ENCODE assay signal across 8 mouse cellular contexts in the genomic region with DNA sequence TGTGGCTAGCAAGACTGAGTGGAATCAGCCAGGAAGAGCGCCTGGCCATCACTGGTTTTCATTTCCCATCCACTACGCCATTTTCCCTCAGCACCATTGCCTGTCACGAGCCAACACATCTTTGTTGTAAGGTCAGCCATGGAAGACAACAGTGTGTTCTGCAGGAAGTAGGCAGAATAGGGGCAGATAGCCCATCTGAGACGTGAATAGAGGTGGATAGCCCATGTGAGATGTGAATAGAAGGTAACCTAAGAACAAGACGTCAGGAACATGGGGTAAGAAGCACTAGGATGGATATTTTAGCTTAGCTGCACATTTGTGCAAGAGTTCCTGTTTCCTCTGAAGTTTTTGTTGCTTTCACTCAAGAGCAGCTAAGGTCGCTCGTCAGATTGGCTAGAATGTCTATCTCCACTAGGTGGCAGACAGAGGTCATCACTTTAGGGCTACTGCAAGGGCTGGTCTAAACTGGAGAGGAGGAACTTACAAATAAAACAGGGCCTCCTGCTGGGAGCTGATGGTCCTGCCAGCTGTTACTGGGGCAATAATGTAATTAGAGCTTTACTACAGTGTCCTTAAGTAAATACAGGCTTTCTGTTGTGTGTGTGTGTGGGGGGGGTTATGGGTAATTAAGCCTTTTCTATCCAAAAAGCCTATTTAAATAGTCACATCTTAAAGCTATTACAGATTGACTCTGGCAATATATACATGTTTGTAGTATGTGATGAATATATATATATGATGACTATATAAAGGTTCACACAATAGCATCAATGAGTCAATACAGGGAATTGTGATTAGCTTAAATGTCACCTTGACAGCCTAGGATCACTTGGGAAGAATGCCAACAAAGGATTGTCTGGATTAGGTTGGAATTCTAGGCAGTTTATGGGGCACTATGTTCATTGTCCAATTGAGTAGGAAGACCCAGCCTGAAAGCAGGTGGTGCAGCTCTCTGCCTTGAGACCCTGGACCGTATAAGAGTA. TPM values are rescaled to one million over a fixed set of nuclear protein-coding genes. Genes with fewer than 3 reads are reported as not detected.
DNase-seq lines count a peak whose midpoint lies in the region; ATAC-seq and TF ChIP-seq lines count a peak whose summit lies in the region.

No protein-coding gene starts in this region.

- peaks cover 14% of the 10 kb centered on the region; the same call in 1 of the 2 replicates for H3K27me3 ChIP-seq in forebrain, embryonic 12.5 days
- no peaks in the 10 kb centered on the region for H3K27me3 ChIP-seq in lung, embryonic 14.5 days (ENCODE audit: insufficient read depth, low read length)

- TF ChIP-seq CTCF in layer of hippocampus, adult 2 months (conservative IDR thresholded peaks at IDR 0.05): peak; percentile 90
- peak; percentile 88 for TF ChIP-seq CTCF in lung, embryonic 14.5 days (IDR thresholded peaks at IDR 0.05; ENCODE audit: low read depth)

- no peaks in the 10 kb centered on the region for H3K9me3 ChIP-seq in forebrain, embryonic 12.5 days
- no peaks in the 10 kb centered on the region for H3K9me3 ChIP-seq in lung, embryonic 14.5 days (ENCODE audit: low read depth, low read length)

- H3K4me2 ChIP-seq in forebrain, embryonic 12.5 days: no peak overlapping the region
- no peak overlapping the region for H3K4me2 ChIP-seq in lung, embryonic 14.5 days

- peak; percentile 89 for DNase-seq in ES-CJ7 (ENCODE audit: low read depth, low spot score)
- DNase-seq in brain, embryonic 18.5 days (ENCODE audit: low read depth, low spot score): peak; percentile 14
- peak; percentile 61 to 66 for DNase-seq in layer of hippocampus, adult 2 months (ENCODE audit: low spot score in 2 of 2)
- DNase-seq in lung, embryonic 14.5 days: peak; percentile 91
- peak; percentile 68 for DNase-seq in thymus, postnatal 25 days

- H3K9ac ChIP-seq in forebrain, embryonic 12.5 days: no peak overlapping the region
- H3K9ac ChIP-seq in lung, embryonic 14.5 days: no peak overlapping the region

- peak; percentile 81 for ATAC-seq in forebrain, embryonic 12.5 days (ENCODE audit: low FRiP score)
- ATAC-seq in hematopoietic stem cell, adult 5-6 weeks (replicated peaks in 1 of 2; ENCODE audit: insufficient read depth in 1 of 2, low FRiP score in 2 of 2, low TSS enrichment in 1 of 2, low read depth in 1 of 2, poor library complexity in 2 of 2, severe bottlenecking in 2 of 2): peak; percentile 98 to 100
- peak; percentile 92 for ATAC-seq in lung, embryonic 14.5 days (ENCODE audit: insufficient read depth)
- ATAC-seq in neutrophil, adult 5-6 weeks (ENCODE audit: extremely low read depth, insufficient number of reproducible peaks, low FRiP score, poor library complexity, severe bottlenecking): peak; percentile 99

- WGBS in forebrain, embryonic 12.5 days: 39% methylated on average over 8 of the region's 8 CpGs
- 39% methylated on average over 8 of the region's 8 CpGs for WGBS in lung, embryonic 14.5 days

- H3K4me3 ChIP-seq in forebrain, embryonic 12.5 days (replicated peaks): no peak overlapping the region
- H3K4me3 ChIP-seq in layer of hippocampus, adult 2 months: no peak overlapping the region
- no peak overlapping the region for H3K4me3 ChIP-seq in lung, embryonic 14.5 days (ENCODE audit: low read depth, low read length)

- H3K27ac ChIP-seq in forebrain, embryonic 12.5 days: no peak overlapping the region
- H3K27ac ChIP-seq in layer of hippocampus, adult 2 months: no peak overlapping the region
- no peak overlapping the region for H3K27ac ChIP-seq in lung, embryonic 14.5 days (ENCODE audit: low read depth)

- H3K36me3 ChIP-seq in forebrain, embryonic 12.5 days (replicated peaks): no peaks in the 10 kb centered on the region
- H3K36me3 ChIP-seq in lung, embryonic 14.5 days (ENCODE audit: insufficient read depth): no peaks in the 10 kb centered on the region

- H3K4me1 ChIP-seq in forebrain, embryonic 12.5 days: no peaks in the 10 kb centered on the region
- no peaks in the 10 kb centered on the region for H3K4me1 ChIP-seq in lung, embryonic 14.5 days (ENCODE audit: insufficient read depth)

RNA-seq across cellular contexts. Expression of gene Itih5, which starts 10.6 kb away (rescaled TPM):
- 2.6 and 3.4 TPM in 2 replicates for polyA plus RNA-seq in forebrain, embryonic 12.5 days (2016; fragmentation: Nextera tagmentation; extraction: Ambion mirVana)
- total RNA-seq in hematopoietic stem cell, adult 5-6 weeks (2017): 42.0 and 58.3 TPM in 2 replicates
- 10 to 100 TPM; 13.8 to 14.8 TPM for total RNA-seq in layer of hippocampus, adult 2 months (2021)
- 4.0 and 4.1 TPM in 2 replicates for polyA plus RNA-seq in lung, embryonic 14.5 days (2014; fragmentation: Nextera tagmentation; extraction: Ambion mirVana)
- 6.1 and 6.9 TPM in 2 replicates for total RNA-seq in neutrophil, adult 5-6 weeks (2017)

RNA-seq across cellular contexts. Expression of gene Itih2, which starts 11.6 kb away (rescaled TPM):
- 0.18 and 0.28 TPM in 2 replicates for polyA plus RNA-seq in forebrain, embryonic 12.5 days (2016; fragmentation: Nextera tagmentation; extraction: Ambion mirVana)
- total RNA-seq in hematopoietic stem cell, adult 5-6 weeks (2017): not detected in 2 replicates
- 1 to 10 TPM; 1.7 to 2.1 TPM for total RNA-seq in layer of hippocampus, adult 2 months (2021)
- 2.6 and 2.7 TPM in 2 replicates for polyA plus RNA-seq in lung, embryonic 14.5 days (2014; fragmentation: Nextera tagmentation; extraction: Ambion mirVana)
- total RNA-seq in neutrophil, adult 5-6 weeks (2017): not detected in 2 replicates

Comparison
In these comparisons a context has a peak if more than half of its experiments do, and no peak if none do; other contexts are left out.
1. DNase-seq: peak in every context shown above with its lines; median percentile 91 in lung, embryonic 14.5 days; 89 in ES-CJ7; 68 in thymus, postnatal 25 days; 64 in layer of hippocampus, adult 2 months; 14 in brain, embryonic 18.5 days.